Mouse (Mus musculus): Measurements from ENCODE around the gene Aicda.
"Not testable (repeated sequence)": the region's sequence is repeated elsewhere in the genome, so short reads cannot be mapped to it uniquely, and the experiment has no call there.

Gene Aicda

GRCm38 (mm10) chr6:122554102-122554501 lies 501 bp downstream of the Aicda start:
- in situ Hi-C loops (cut with MboI, MseI) = no loop called here

GRCm38 (mm10) chr6:122555266-122555665 lies 1.7 kb downstream of the Aicda start:
- in situ Hi-C loops (cut with MboI, MseI) = no loop called here

- in situ Hi-C loops (cut with MboI, MseI) = no loop called here
Measured at GRCm38 (mm10) chr6:122556959-122557561, 3.5 kb downstream of the Aicda start.

- in situ Hi-C loops (cut with MboI, MseI) = no loop called here
Measured at GRCm38 (mm10) chr6:122560427-122560826, 6.8 kb downstream of the Aicda start.

GRCm38 (mm10) chr6:122561005-122561404 lies 7.4 kb downstream of the Aicda start:
- in situ Hi-C loops (cut with MboI, MseI) = no loop called here

- in situ Hi-C loops (cut with MboI, MseI) = no loop called here
Measured at GRCm38 (mm10) chr6:122562463-122562862, 8.9 kb downstream of the Aicda start.

GRCm38 (mm10) chr6:122565070-122565784 lies 11.6 kb downstream of the Aicda start:
- in situ Hi-C loops (cut with MboI, MseI) = loop anchor here (5.0 kb wide), 1 partner anchor 73 kb away; no protein-coding TSS in a partner anchor

- in situ Hi-C loops (cut with MboI, MseI) = loop anchor here (5.0 kb wide), 1 partner anchor 77 kb away; no protein-coding TSS in a partner anchor
Measured at GRCm38 (mm10) chr6:122569113-122569512, 15.5 kb downstream of the Aicda start.

- in situ Hi-C loops (cut with MboI, MseI) = loop anchor here (5.0 kb wide), 1 partner anchor 77 kb away; no protein-coding TSS in a partner anchor
Measured at GRCm38 (mm10) chr6:122569762-122570161, 16.2 kb downstream of the Aicda start.

GRCm38 (mm10) chr6:122570695-122571616 lies 17.4 kb downstream of the Aicda start:
- in situ Hi-C loops (cut with MboI, MseI) = no loop called here

GRCm38 (mm10) chr6:122571617-122571959 lies 18.0 kb downstream of the Aicda start:
- in situ Hi-C loops (cut with MboI, MseI) = no loop called here

GRCm38 (mm10) chr6:122575037-122575436 lies 21.4 kb downstream of the Aicda start:
- in situ Hi-C loops (cut with MboI, MseI) = not testable (repeated sequence)

- in situ Hi-C loops (cut with MboI, MseI) = no loop called here
Measured at GRCm38 (mm10) chr6:122577030-122577429, 23.4 kb downstream of the Aicda start.

- in situ Hi-C loops (cut with MboI, MseI) = no loop called here
Measured at GRCm38 (mm10) chr6:122579086-122579485, 25.5 kb downstream of the Aicda start.

- in situ Hi-C loops (cut with MboI, MseI) = no loop called here
Measured at GRCm38 (mm10) chr6:122591027-122591758, 37.6 kb downstream of the Aicda start.

- in situ Hi-C loops (cut with MboI, MseI) = no loop called here
Measured at GRCm38 (mm10) chr6:122592905-122593304, 39.3 kb downstream of the Aicda start.

- in situ Hi-C loops (cut with MboI, MseI) = no loop called here
Measured at GRCm38 (mm10) chr6:122595637-122596036, 42.0 kb downstream of the Aicda start.

- in situ Hi-C loops (cut with MboI, MseI) = no loop called here
Measured at GRCm38 (mm10) chr6:122596608-122597007, 43.0 kb downstream of the Aicda start.

- in situ Hi-C loops (cut with MboI, MseI) = no loop called here
Measured at GRCm38 (mm10) chr6:122598014-122598413, 44.4 kb downstream of the Aicda start.

GRCm38 (mm10) chr6:122598436-122598835 lies 44.8 kb downstream of the Aicda start:
- in situ Hi-C loops (cut with MboI, MseI) = no loop called here

GRCm38 (mm10) chr6:122599054-122599737 lies 45.6 kb downstream of the Aicda start:
- in situ Hi-C loops (cut with MboI, MseI) = no loop called here
